Mouse (Mus musculus): ENCODE results near the gene Kidins220.

Gene Kidins220

GRCm38 (mm10) chr12:24962362-24962967 lies 12.3 kb upstream of the Kidins220 start:
- in situ Hi-C loops (cut with MboI, MseI), result no loop called here

DNA sequence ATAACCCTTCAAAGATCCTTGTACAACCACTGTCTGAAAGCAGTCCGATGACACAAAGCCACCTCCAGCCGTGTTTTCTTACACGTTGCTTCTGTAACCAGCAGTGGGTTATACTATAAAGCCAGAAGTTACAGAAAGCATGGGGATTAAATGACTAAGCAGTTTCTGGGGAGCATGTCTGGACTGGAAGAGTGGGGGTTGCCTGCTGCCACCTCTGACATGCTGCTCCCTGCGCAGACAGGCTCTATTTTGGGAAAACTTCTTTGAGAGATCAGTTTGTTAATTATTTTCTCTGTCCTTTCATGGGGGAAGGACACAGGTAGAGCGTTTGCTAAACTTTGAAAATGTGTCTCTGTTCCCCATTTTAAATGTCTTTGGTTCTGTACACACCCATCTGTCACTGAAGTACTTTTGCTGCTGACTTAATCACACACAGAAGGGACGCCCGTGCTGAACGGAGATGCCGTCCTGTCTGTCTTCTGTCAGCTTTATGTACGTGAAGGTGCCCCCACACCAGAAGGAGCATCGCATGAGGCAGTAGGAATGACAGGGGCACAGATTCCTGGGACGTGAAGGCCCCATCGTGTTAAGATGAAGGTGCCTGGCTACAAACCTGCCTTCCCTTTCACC lies 11.2 kb upstream of the Kidins220 start:
- in situ Hi-C loops (cut with MboI, MseI), result no loop called here

DNA sequence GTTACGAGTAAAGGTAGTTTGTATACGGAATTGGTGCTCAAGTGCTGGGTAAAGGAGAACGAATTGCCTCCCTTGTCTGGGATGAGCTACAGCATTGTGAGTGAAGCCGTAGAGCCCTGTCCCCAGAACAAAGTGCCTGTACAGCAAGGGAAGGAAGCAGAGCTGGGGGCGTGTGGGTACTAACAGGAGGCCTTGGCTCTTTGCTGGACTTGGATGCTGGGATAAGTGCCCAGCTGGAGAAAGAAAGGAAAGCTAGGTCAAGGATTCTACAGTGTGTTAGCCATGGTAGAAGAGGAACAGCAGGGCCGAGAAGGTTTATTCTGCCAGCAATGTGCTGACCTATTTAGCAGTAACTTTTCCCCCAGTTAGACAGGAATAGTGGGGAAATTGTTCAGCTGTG lies 9.3 kb upstream of the Kidins220 start:
- in situ Hi-C loops (cut with MboI, MseI), result no loop called here

DNA sequence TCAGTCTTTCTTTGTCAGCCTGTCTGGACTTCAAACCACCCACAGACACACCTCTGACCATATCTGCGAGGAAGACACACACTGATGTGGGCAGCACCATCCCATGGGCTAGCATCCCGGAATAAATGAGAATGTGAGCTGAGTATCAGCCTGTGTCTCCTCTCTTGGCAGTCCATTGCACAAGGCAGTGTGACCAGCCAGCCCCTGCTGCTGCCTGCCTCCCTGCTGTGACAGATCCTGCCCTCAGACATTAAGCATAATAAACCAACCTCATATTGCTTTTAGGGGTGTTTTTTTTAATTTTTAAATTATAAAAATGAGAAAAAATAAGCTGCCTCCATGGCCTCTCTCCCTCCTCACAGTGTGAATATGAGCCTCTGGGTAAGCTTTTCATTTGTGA lies 8.7 kb upstream of the Kidins220 start:
- in situ Hi-C loops (cut with MboI, MseI), result no loop called here

- in situ Hi-C loops (cut with MboI, MseI), result loop anchor here (5.0 kb wide), 1 partner anchor 1501 kb away; no protein-coding TSS in a partner anchor
These were observed 3.1 kb upstream of the Kidins220 start for GRCm38 (mm10) chr12:24971490-24972200.

GRCm38 (mm10) chr12:24972371-24973350 lies 2.1 kb upstream of the Kidins220 start:
- in situ Hi-C loops (cut with MboI, MseI), result loop anchor here (5.0 kb wide), 1 partner anchor 1500 kb away; no protein-coding TSS in a partner anchor

- in situ Hi-C loops (cut with MboI, MseI), result loop anchor here (5.0 kb wide), 1 partner anchor 1499 kb away; no protein-coding TSS in a partner anchor
These were observed 1.1 kb upstream of the Kidins220 start for GRCm38 (mm10) chr12:24973586-24973985.

GRCm38 (mm10) chr12:24975115-24975733 lies 499 bp downstream of the Kidins220 start:
- in situ Hi-C loops (cut with MboI, MseI), result no loop called here

DNA sequence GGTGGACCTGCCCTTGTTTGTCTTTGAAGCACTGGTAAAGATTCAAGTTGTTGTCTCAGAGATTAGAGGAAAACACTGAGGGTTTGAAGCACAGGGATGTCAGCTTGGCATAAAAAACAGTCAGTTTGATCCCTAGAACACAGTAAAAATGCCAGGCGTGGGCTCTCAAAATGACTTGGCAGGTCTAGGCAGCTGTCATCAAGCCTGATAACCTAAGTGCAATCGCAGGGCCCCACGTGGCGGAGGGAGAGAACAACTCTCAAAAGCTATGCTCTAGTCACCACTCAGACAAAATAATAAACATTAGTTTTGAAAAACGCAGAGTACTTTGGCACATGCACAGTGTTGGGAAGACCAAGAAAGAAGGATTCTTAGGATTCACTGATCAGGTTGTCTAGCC lies 10.5 kb downstream of the Kidins220 start:
- in situ Hi-C loops (cut with MboI, MseI), result no loop called here

GRCm38 (mm10) chr12:24995350-24995749 lies 20.6 kb downstream of the Kidins220 start:
- in situ Hi-C loops (cut with MboI, MseI), result no loop called here

DNA sequence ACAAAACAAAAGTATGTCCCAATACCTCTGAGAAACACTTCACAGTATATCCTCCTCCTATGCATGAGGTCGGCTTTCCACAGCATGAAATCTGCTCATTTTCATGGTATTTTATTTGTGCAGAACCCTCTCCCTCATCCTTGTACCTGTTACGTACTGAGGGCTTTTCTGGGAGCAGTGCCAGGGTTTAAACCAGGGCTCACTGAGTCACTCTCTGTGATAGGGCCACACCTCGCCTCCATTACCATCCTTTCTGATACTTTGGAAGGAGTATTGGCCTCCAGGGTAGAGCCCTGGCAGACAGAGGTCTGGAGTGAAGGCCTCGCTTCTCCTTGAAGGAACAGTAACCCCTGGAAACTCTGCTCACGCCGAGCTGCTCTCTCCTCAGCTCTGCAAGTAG lies 30.6 kb downstream of the Kidins220 start:
- in situ Hi-C loops (cut with MboI, MseI), result no loop called here

GRCm38 (mm10) chr12:25009957-25010356 lies 35.2 kb downstream of the Kidins220 start:
- in situ Hi-C loops (cut with MboI, MseI), result no loop called here

- in situ Hi-C loops (cut with MboI, MseI), result no loop called here
These were observed 35.7 kb downstream of the Kidins220 start for GRCm38 (mm10) chr12:25010416-25010815.

DNA sequence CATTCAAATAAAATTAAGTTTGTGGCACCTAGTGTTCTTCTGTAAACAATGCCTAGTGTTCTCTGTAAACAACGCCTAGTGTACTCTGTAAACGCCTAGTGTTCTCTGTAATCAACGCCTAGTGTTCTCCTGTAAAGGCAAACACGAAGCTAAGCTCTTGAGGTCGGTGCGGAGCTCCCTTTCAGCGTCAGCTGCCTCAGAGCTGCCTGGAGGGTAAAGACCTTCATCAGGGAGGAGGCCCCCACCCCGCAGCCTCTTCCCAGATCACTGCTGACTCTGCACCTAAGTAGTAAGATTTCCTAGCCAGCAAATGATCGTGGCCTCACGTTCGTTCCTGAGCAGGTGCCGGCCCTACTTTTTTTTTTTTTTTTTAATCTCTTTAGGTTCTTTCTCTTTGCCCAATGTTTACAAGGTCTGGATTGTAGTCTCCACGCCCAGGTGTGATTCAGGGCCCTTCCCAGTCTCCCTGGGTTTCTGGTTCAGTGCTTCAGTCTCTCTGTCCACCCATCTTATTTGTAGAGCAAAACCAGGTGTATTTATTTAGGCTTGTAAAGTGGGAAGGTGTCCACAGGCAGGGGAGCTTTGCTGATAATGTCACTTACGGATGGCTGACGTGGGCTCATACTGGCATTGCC lies 37.1 kb downstream of the Kidins220 start:
- in situ Hi-C loops (cut with MboI, MseI), result no loop called here

- in situ Hi-C loops (cut with MboI, MseI), result no loop called here
These were observed 38.1 kb downstream of the Kidins220 start for GRCm38 (mm10) chr12:25012555-25013540.

DNA sequence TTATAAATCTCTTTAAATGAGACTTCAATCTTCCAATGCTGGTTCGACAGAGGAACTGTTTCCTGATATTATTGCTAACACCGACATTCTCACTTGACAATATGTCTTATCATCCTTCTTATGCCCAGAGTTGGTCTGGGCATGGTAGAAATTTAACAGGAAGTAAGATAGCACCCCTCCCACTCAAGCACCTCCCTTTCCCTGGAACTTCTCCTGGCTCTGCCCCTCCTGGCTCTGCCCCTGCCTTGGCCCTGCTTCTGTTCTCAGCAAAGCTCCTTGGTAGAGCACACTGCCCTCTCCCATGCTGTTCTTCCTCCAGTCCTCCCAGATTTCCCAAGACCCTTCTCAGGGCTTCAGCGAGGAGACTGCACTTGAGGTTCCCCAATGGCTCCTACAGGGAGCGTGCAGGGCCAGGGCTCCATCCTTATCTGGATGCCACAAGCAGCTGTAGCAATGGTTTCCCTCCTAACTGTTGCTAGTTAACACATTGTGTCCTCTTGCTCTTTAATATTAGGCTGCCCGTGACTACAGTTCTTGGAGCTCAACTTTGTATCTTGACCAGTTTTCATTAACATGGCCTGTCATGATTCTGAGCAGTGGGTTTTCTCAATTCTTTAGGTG lies 39.7 kb downstream of the Kidins220 start:
- in situ Hi-C loops (cut with MboI, MseI), result no loop called here

GRCm38 (mm10) chr12:25014938-25015337 lies 40.2 kb downstream of the Kidins220 start:
- in situ Hi-C loops (cut with MboI, MseI), result no loop called here

DNA sequence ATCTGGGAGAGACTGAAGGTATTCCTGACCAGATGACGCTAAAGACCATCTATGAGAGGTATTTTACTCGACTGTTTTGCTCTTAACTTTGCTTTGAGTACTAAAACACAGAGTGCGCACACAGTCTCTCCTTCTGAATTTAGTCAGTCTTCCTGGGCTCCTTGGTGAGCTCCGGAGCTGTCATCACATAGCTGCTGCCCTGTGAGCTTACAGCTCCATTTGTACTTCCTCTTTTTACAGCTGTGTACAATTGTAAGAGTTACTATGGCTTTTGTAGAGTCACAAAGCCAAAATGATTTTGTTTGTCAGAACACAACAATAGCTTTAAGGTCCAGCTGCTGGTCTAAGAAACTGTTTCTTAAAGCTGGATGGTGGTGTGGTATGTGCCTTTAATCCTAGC lies 42.3 kb downstream of the Kidins220 start:
- in situ Hi-C loops (cut with MboI, MseI), result no loop called here

DNA sequence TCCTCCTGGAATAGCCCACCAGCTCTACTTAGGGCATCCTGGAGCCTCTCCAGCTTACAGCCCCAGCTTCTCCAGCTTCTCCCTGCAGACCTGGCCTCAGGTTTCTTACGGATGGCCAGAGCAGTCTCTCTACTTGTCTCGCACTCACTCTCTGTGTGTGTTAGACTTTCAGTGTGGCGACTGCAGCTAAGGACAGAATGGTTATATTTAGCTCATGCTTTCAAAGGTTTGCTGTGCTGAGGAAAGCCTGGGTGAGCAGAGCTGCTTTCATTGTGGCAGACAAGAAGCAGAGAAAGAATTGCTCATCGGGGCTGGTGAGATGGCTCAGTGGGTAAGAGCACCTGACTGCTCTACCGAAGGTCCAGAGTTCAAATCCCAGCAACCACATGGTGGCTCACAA lies 46.3 kb downstream of the Kidins220 start:
- in situ Hi-C loops (cut with MboI, MseI), result no loop called here
